Mouse (Mus musculus): ENCODE data around the gene Gimap8. TPM values are rescaled to one million over a fixed set of nuclear protein-coding genes. Genes with fewer than 3 reads are reported as not detected.
A peak's percentile ranks its signal among the peaks of the same experiment; 100 is the strongest.

Gimap8 gene
- polyA plus RNA-seq, 1 experiment from 2014 or later = 0.17 TPM

GRCm38 (mm10) chr6:48628808-48629660 is 18.0 kb upstream of the Gimap8 start:
- Histone ChIP-seq H3K9ac (replicated peaks; ENCODE audit: low read length) (peak overlapping the region; percentile 54), H3K9me3 (ENCODE audit: control insufficient read depth, low read length) (no peaks in the 10 kb centered on the region), H3K27ac (replicated peaks; ENCODE audit: low read depth, low read length) (peak overlapping the region; percentile 37; the same call in 1 of the 2 replicates), H3K4me1 (ENCODE audit: control insufficient read depth, insufficient read depth, low read length) (peaks cover 7% of the 10 kb centered on the region; the same call in 1 of the 2 replicates), H3K36me3 (ENCODE audit: control insufficient read depth, insufficient read depth, low read length) (no peaks in the 10 kb centered on the region), H3K4me2 (ENCODE audit: low read length) (peak overlapping the region; percentile 78), H3K4me3 (replicated peaks; ENCODE audit: low read depth, low read length) (peak overlapping the region; percentile 43), H3K27me3 (ENCODE audit: control insufficient read depth, insufficient read depth, low read length) (peaks cover 16% of the 10 kb centered on the region)
- 8% methylated on average over 54 of the region's 54 CpGs for WGBS
- ATAC-seq (ENCODE audit: low FRiP score, low TSS enrichment) = peak; percentile 66; the same call in 1 of the 2 replicates
- peak; percentile 76 for DNase-seq

- Histone ChIP-seq H3K36me3 (ENCODE audit: control insufficient read depth, insufficient read depth, low read length) (no peaks in the 10 kb centered on the region), H3K9me3 (ENCODE audit: control insufficient read depth, low read length) (no peaks in the 10 kb centered on the region), H3K27me3 (ENCODE audit: control insufficient read depth, insufficient read depth, low read length) (peaks cover 16% of the 10 kb centered on the region), H3K27ac (replicated peaks; ENCODE audit: low read depth, low read length) (peak overlapping the region; percentile 37; the same call in 1 of the 2 replicates), H3K9ac (replicated peaks; ENCODE audit: low read length) (peak overlapping the region; percentile 54), H3K4me3 (replicated peaks; ENCODE audit: low read depth, low read length) (peak overlapping the region; percentile 43), H3K4me1 (ENCODE audit: control insufficient read depth, insufficient read depth, low read length) (peaks cover 7% of the 10 kb centered on the region; the same call in 1 of the 2 replicates), H3K4me2 (ENCODE audit: low read length) (peak overlapping the region; percentile 78)
- DNase-seq (no peak), ATAC-seq (ENCODE audit: low FRiP score, low TSS enrichment) (0 out of 2 replicates have a peak, but pooled peaks have one; percentile 22)
- WGBS = 23% methylated on average over 13 of the region's 13 CpGs
These were observed 17.4 kb upstream of the Gimap8 start for GRCm38 (mm10) chr6:48629661-48630034.

GRCm38 (mm10) chr6:48630831-48631230 is 16.2 kb upstream of the Gimap8 start:
- no peak for DNase-seq
- peaks cover 16% of the 10 kb centered on the region for H3K27me3 ChIP-seq (ENCODE audit: control insufficient read depth, insufficient read depth, low read length)
- no peak overlapping the region for H3K4me3 ChIP-seq (replicated peaks; ENCODE audit: low read depth, low read length)
- no peaks in the 10 kb centered on the region for H3K9me3 ChIP-seq (ENCODE audit: control insufficient read depth, low read length)
- no peaks in the 10 kb centered on the region for H3K36me3 ChIP-seq (ENCODE audit: control insufficient read depth, insufficient read depth, low read length)
- H3K4me2 ChIP-seq (ENCODE audit: low read length) = no peak overlapping the region
- H3K4me1 ChIP-seq (ENCODE audit: control insufficient read depth, insufficient read depth, low read length) = peaks cover 7% of the 10 kb centered on the region; the same call in 1 of the 2 replicates
- H3K27ac ChIP-seq (replicated peaks; ENCODE audit: low read depth, low read length) = no peak overlapping the region
- ATAC-seq (ENCODE audit: low FRiP score, low TSS enrichment) = no peak
- H3K9ac ChIP-seq (replicated peaks; ENCODE audit: low read length) = no peak overlapping the region
- 88% methylated on average over 8 of the region's 8 CpGs for WGBS

GRCm38 (mm10) chr6:48635105-48635504 is 11.9 kb upstream of the Gimap8 start:
- Histone ChIP-seq H3K27ac (replicated peaks; ENCODE audit: low read depth, low read length) (no peak overlapping the region), H3K4me3 (replicated peaks; ENCODE audit: low read depth, low read length) (no peak overlapping the region), H3K9me3 (ENCODE audit: control insufficient read depth, low read length) (no peaks in the 10 kb centered on the region), H3K4me2 (ENCODE audit: low read length) (no peak overlapping the region), H3K36me3 (ENCODE audit: control insufficient read depth, insufficient read depth, low read length) (no peaks in the 10 kb centered on the region), H3K9ac (replicated peaks; ENCODE audit: low read length) (no peak overlapping the region), H3K4me1 (ENCODE audit: control insufficient read depth, insufficient read depth, low read length) (no peaks in the 10 kb centered on the region), H3K27me3 (ENCODE audit: control insufficient read depth, insufficient read depth, low read length) (no peaks in the 10 kb centered on the region)
- ATAC-seq (ENCODE audit: low FRiP score, low TSS enrichment) (no peak), DNase-seq (no peak)
- WGBS = 88% methylated on average over 2 of the region's 2 CpGs

GRCm38 (mm10) chr6:48636515-48636914 is 10.5 kb upstream of the Gimap8 start:
- Histone ChIP-seq H3K27me3 (ENCODE audit: control insufficient read depth, insufficient read depth, low read length) (no peaks in the 10 kb centered on the region), H3K4me2 (ENCODE audit: low read length) (no peak overlapping the region), H3K27ac (replicated peaks; ENCODE audit: low read depth, low read length) (no peak overlapping the region), H3K4me3 (replicated peaks; ENCODE audit: low read depth, low read length) (no peak overlapping the region), H3K9ac (replicated peaks; ENCODE audit: low read length) (no peak overlapping the region), H3K36me3 (ENCODE audit: control insufficient read depth, insufficient read depth, low read length) (no peaks in the 10 kb centered on the region), H3K4me1 (ENCODE audit: control insufficient read depth, insufficient read depth, low read length) (no peaks in the 10 kb centered on the region), H3K9me3 (ENCODE audit: control insufficient read depth, low read length) (no peaks in the 10 kb centered on the region)
- 52% methylated on average over 6 of the region's 6 CpGs for WGBS
- ATAC-seq (ENCODE audit: low FRiP score, low TSS enrichment) (no peak), DNase-seq (no peak)

GRCm38 (mm10) chr6:48637811-48638500 is 9.1 kb upstream of the Gimap8 start:
- ATAC-seq (ENCODE audit: low FRiP score, low TSS enrichment) (no peak), DNase-seq (no peak)
- WGBS = 63% methylated on average over 6 of the region's 6 CpGs
- Histone ChIP-seq H3K27me3 (ENCODE audit: control insufficient read depth, insufficient read depth, low read length) (no peaks in the 10 kb centered on the region), H3K36me3 (ENCODE audit: control insufficient read depth, insufficient read depth, low read length) (no peaks in the 10 kb centered on the region), H3K4me3 (replicated peaks; ENCODE audit: low read depth, low read length) (no peak overlapping the region), H3K9ac (replicated peaks; ENCODE audit: low read length) (no peak overlapping the region), H3K27ac (replicated peaks; ENCODE audit: low read depth, low read length) (no peak overlapping the region), H3K4me1 (ENCODE audit: control insufficient read depth, insufficient read depth, low read length) (no peaks in the 10 kb centered on the region), H3K9me3 (ENCODE audit: control insufficient read depth, low read length) (no peaks in the 10 kb centered on the region), H3K4me2 (ENCODE audit: low read length) (no peak overlapping the region)

- Histone ChIP-seq H3K36me3 (ENCODE audit: control insufficient read depth, insufficient read depth, low read length) (no peaks in the 10 kb centered on the region), H3K4me2 (ENCODE audit: low read length) (no peak overlapping the region), H3K9ac (replicated peaks; ENCODE audit: low read length) (no peak overlapping the region), H3K4me3 (replicated peaks; ENCODE audit: low read depth, low read length) (no peak overlapping the region), H3K27ac (replicated peaks; ENCODE audit: low read depth, low read length) (no peak overlapping the region), H3K4me1 (ENCODE audit: control insufficient read depth, insufficient read depth, low read length) (no peaks in the 10 kb centered on the region), H3K27me3 (ENCODE audit: control insufficient read depth, insufficient read depth, low read length) (no peaks in the 10 kb centered on the region), H3K9me3 (ENCODE audit: control insufficient read depth, low read length) (no peaks in the 10 kb centered on the region)
- ATAC-seq (ENCODE audit: low FRiP score, low TSS enrichment) = no peak
- whole genome bisulfite sequencing = 88% methylated on average over 2 of the region's 2 CpGs
- no peak for DNase-seq
These were observed 8.5 kb upstream of the Gimap8 start for GRCm38 (mm10) chr6:48638553-48638952.

GRCm38 (mm10) chr6:48641391-48641790 is 5.6 kb upstream of the Gimap8 start:
- Histone ChIP-seq H3K27ac (replicated peaks; ENCODE audit: low read depth, low read length) (no peak overlapping the region), H3K9ac (replicated peaks; ENCODE audit: low read length) (no peak overlapping the region), H3K9me3 (ENCODE audit: control insufficient read depth, low read length) (no peaks in the 10 kb centered on the region), H3K36me3 (ENCODE audit: control insufficient read depth, insufficient read depth, low read length) (no peaks in the 10 kb centered on the region), H3K4me3 (replicated peaks; ENCODE audit: low read depth, low read length) (no peak overlapping the region), H3K4me1 (ENCODE audit: control insufficient read depth, insufficient read depth, low read length) (no peaks in the 10 kb centered on the region), H3K27me3 (ENCODE audit: control insufficient read depth, insufficient read depth, low read length) (no peaks in the 10 kb centered on the region), H3K4me2 (ENCODE audit: low read length) (no peak overlapping the region)
- DNase-seq (no peak), ATAC-seq (ENCODE audit: low FRiP score, low TSS enrichment) (no peak)
- WGBS = 80% methylated on average over 6 of the region's 6 CpGs
